Mouse (Mus musculus) spleen, postnatal 4 days (tissue): Measurements from ENCODE around the gene Tsc22d1.

Experiments used
- DNase-seq, 2 experiments: peaks; one replicate each; pipeline ENCODE4 v3.0.0; 2022; ENCODE audit warnings: low spot score in 2 of 2

Gene Tsc22d1

DNA sequence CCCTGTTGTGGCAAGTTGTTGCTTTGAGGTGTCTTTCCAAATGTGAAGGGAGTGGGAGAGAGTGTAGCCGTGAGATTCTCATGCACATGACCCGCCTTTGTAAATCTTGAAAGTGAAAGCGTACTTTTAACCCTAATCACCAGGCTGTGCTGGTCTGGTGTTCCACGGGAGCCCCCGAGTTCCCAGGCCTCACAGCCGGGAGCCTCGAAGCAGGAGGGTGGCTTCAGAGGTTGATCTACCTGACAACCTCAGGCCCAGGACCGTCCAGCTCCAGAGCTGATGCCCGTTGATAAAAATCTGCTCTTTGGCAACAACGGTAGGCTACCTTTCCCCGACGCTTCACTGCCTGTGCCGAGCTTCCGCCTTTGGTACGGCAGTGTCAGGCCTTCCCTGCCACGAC lies 72.8 kb downstream of the Tsc22d1 start:
- DNase-seq: no peak

DNA sequence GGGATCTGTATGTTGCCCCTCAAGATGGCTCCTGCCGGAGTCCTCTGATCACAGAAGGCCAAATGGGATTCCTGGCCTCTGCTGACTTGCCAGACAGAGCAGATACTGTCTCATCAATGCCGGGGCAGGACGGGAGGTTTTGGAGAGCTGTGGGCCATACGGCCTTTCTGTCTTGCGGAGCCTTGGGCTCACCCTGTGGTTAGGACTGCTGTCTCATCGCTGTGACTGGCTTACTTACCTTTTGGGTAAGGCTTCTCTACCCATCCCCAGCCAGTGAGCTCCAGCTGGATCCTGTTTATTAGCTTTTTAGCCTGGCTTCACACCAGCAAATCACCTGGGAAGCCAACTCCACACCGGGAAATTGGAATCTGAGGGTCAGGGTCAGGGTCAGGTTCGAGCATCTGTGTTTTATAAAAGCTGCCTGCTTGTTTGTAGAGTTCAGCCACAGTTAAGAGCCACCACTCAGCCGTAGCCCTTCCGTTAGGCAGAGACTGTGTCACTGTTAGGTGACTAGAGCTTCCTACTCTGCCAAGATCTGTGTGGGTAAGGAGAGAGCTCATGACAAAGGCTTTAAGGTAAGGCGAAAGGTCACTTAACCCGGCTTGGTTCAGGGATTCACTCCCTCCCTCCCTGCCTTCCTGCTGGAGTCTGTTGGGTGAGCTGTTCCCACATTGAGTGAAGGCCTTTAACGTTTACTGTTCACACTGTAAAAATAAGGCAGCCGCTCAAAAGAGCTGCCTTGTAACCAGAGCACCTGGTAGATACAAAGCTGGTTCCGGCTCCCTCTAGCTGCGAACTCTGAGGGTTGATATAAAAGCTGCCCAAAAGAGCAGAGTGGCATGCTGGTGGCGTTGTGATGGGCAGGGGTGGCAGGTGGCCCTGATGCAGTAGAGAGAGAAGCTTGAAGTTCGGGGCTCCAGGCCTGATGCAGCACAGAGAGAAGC lies 73.6 kb downstream of the Tsc22d1 start:
- DNase-seq: no peak

DNA sequence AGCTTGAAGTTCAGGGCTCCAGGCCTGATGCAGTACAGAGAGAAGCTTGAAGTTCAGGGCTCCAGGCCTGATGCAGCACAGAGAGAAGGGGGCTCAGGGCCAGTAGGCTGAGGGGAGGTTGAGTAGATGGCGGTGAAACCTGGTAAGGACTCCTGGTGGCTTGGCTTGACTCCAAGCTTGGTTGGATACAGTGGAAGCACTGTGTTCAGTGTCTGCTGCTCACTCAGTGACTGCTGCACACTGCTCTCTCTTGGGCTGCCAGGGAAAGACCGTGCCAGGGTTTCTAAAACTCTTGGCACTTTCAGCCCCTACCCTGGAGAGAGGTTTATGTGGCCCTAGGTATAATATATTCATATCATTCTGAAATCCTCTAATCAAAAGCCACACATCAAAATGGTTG lies 74.4 kb downstream of the Tsc22d1 start:
- no peak for DNase-seq

DNA sequence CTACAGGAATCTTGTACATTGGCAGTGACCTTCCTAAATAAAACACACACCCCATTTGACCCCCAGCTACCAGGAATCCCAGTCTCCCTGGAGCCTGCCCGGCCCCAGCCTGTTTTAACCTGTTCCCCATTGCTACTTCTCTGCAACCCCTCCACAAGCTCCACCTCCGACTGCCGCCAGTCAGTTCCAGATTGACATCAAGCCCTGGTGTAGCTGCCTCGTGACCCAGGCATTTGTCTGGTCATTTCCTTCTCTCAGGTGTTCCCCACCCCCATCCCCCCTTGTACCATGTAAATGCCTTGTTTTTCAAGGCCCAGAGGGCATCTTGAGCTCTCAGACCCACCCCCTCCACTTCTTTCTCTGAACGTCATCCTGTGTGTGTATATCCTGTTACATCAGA lies 80.3 kb downstream of the Tsc22d1 start:
- DNase-seq: no peak

DNA sequence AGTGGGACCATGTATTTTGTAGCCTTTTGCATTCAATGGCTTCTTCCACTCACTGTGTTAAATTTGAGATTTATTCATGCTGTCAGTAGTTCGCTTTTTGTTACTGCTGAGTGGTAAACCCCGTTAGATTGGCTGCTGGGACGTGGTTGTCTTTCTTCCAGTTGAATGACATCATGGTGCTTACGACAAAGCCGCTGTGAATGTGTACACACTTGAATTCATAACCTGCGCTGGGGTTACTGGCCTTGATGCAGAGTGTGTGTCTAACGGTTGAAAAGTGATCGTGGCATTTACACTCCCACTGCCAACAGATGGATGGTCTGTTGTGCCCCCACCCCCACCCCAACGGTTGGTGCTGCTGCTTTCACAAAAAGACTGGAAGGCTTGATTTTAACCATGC lies 82.4 kb downstream of the Tsc22d1 start:
- DNase-seq: no peak

DNA sequence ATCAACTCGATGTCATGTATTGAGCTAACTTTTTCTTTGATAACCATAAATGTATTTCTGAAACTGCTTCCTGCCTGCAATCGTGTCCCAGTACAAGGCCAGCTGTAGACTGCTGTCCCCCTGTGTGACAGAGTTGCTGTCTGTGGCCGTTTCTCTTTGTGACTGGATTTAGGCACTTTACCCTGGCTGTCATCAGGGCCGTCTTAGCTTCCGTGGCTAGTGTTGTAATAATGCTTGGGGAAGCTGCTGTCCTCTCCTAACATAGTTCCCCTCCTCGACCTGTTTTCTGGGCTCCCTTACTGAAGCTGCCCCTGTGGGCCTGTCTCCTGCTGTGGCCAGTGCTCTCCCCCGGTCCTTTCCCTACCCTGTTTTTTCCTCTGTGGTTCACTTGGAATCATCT lies 83.4 kb downstream of the Tsc22d1 start:
- no peak for DNase-seq

DNA sequence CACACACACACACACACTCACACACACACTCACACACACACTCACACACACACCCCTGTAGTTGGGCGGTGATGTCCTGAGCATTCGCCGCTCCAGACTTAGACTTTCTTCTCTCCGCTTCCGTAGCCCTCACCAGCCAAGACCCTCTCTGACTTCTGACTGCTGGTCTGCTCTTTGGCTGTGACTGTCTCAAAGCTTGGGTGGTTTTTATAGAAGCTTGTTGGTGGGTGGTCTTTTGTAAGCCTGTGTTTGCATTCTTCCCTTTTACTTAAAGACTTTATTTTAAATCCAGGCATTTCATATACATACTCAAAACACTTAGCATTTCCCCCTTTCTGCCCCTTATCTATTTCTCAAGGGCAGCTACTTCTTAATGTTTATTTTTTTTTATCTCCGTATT lies 84.7 kb downstream of the Tsc22d1 start:
- DNase-seq: no peak

DNA sequence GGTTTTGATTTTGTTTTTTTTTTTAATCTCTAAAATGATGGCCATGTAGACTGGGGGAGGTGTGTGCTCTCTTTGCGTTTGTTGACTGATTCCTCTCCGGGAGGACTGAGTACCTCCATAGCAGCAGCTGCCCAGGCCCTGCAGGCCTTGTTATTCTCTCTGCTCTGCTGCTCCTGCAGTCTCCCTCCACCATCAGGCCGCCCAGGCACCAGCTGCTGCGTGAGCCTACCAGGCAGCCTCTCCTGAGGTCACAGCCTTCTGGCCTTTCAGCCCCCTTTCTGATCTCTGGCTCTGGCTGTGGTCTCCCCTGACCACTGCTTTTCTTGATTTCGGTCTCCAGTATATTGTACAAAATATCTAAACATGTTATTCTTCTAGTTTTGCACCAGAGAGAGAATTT lies 85.3 kb downstream of the Tsc22d1 start:
- no peak for DNase-seq

DNA sequence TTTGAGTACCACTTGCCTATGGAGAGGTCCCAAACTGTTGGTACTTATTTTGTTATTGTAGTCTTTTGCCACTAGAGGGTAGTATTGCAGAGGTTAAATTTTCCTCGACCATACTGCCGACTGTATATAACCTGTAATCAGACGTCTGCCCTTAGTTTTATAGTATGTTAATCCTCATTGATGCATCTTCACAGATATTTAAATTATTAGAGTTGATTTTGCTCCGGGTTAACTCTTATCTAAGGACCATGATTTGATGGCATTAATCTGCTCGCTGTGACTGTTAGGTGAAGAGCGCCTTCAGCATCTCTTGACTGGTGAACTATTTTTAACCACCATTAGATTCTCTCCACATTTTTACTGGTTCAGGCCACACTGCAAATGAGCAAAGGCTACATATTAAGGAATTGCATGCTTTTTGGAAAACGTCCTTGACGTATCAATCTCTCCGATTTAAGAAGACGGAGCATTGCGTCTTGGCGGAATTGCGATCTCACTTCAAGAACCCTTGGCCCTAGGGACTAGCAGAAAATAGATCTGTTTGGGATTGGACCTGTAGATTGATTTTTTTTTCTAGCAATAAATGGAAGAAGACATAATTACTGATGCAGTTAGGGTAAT lies 88.6 kb downstream of the Tsc22d1 start:
- no peak for DNase-seq

DNA sequence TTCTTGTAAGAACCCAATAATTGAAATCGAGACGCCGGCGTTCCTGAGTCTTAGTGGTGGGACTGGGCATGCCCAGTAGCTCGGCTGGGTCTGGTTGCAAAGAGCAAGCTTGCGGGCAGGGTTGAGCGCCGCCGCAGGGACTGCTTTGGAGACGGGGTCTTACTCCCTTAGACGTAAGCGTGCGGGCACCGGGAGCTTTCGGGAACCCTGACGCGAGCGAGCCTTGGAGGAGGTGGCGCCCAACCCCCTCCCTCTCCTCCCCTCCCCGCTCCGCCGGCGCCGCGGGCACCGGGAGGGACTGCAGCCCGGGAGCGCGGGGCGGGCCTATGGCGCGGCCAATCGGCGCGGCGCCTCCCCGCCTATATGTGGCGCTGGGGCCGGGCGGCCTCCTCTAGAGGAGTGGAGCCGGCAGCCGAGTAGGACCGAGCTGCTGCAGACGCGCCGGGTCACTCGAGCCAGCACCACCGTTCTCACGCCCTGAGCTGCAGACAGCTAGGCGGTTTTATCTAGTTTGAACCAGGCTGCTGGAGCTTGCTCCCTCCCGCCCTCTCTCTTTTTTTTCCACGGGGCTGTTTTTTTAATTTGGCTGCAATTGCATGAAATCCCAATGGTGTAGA lies 89.5 kb downstream of the Tsc22d1 start:
- DNase-seq: peak; percentile 94 to 96

DNA sequence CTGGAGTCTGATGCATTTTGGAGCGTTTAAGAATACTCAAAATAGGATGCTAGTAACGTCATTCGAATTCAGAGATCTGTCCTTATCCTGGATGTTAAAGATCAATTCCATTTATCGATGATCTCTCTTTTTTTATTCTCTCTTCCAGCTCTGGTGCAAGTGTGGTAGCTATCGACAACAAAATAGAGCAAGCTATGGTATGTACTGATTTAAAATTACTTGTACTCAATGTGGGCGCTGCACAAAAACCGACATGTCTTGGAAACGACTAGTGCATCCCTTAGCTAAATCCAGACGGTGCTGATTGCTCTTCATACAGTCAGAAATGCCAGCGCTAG lies 90.3 kb downstream of the Tsc22d1 start:
- DNase-seq: no peak

DNA sequence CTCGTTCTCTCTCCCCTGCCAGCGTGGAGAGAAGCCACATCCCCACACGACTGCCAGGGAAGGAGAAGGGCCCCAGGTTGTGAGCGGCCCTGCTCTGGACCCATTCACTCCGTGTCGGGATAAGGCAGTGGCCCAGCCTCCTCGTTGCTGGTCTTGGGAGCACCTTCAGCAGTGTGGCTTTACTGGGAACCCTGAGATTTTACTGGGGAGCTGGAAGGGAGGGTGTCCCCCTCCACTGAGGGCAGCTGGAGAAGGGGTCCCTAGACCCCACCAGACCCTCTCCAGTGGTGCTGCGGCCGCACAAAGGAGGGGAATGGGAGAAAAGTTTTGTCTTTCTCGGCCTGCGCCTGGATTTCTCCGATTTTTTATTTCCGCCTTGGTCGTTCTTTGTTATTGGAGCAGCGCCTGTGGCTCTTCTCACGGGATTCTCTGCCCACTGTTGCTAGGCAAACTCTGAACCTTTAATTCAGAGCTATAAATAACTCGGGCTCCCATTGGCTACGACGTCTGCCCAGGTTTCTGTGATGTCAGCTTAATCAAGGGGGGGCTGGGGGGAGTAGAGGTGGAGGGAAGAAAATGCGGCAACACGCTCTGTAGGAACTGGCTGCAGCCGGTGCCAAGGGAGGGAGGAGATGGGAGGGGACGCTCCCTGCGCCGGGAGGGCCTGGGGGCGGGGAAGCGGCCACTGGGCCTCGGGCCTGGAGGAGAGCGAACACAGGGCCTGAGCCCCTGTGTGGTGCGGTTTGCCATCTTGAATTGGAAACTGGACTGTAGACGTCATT lies 90.9 kb downstream of the Tsc22d1 start:
- DNase-seq: peak; percentile 63 to 81

DNA sequence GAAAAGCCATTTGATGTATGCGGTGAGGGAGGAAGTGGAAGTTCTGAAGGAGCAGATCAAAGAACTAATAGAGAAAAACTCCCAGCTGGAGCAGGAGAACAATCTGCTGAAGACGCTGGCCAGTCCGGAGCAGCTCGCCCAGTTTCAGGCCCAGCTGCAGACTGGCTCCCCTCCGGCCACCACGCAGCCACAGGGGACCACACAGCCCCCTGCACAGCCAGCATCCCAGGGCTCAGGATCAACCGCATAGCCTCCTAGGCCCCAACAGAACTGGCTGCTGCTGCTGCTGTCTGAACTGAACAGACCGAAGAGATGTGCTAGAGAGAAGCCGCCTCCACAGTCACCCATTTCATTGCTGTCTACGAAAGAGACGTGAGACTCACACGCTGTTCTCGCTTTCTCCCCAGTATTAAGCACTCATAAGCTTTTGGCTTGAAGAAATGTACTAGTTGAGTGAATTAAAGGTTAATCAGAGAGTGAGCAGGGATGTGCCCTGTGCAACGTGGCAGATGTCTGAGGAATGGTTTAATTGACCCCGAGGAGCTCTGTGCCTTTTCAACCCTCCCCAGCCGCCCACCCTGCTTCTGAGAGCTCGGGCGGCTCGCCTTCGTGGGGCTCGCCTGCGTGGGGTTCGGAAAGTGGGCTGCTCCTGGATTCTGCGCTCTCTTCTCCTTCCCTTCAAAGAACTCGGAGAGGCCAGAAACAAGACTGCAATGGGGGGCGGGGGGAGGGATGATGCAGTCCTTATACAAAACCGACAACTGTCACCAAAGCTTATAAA lies 91.9 kb downstream of the Tsc22d1 start:
- DNase-seq: no peak

DNA sequence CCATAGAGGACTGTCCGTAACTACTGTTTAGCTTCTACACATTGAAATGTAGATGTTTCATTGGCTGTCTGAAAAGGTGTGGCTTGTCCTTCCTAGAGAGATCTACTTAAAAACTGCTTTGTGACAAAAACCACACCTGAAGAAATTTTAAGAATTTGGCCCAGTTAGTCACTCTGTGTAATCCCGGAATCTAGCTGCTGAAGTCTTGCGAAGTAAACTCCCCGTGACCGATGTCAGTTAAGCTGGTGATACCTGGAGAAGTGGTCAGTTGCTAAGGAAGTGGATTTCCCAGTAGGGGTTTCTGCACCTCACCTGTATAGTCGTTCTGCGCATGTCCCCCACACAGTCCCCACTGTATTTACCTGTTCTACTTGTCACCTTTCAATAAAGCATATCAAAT lies 92.6 kb downstream of the Tsc22d1 start:
- no peak for DNase-seq

DNA sequence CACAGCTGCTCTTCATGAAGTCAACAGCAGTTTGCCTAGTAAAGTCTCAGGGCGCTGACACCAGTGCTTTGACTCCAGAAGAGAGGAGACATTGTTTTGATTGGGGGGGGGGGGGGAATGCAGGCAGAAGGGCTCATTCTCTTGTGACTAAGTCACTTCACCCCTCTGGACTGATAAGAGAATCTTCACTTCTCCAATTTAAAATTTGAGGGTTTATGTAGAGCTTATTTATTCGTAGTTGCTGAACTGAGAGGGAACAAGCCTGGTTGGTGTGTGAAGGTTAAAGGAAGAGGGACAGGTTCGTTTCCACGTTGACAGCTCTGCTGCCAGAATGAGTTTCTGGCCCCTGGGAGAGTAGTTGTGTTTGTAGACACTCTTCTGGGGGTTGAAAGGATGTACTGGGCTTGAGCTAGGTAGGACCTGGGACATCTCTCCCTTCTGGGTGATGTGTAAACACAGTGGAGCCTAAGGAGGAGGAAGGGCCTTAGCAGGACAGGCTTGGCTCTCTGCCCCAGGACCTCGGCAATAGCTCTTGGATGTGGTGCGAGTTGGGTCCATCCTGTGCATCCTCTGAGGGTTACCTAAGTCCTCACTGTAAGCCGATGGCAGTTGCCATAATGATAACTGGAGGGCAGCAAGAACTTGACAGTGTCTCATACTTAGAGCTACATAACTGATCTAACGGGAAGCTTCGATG lies 93.2 kb downstream of the Tsc22d1 start:
- no peak for DNase-seq

DNA sequence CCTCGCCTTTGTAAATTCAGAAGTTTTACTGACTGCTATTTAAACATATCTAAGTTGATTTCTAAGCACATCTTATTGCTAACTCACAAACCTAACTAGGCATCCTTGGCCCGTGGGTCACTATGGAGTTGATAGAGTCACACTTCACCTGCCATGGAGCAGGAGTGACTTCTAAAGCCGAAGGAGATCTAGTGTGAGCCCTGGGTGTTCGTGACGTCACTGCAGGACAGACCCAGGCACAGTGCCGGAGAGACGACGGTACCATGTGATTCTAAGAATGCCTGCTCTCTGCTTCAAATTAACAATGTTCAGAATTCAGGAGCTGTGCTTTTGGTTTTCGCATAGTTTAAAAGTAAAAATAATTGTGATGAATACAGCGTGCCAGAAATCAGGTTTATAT lies 93.9 kb downstream of the Tsc22d1 start:
- DNase-seq: no peak

DNA sequence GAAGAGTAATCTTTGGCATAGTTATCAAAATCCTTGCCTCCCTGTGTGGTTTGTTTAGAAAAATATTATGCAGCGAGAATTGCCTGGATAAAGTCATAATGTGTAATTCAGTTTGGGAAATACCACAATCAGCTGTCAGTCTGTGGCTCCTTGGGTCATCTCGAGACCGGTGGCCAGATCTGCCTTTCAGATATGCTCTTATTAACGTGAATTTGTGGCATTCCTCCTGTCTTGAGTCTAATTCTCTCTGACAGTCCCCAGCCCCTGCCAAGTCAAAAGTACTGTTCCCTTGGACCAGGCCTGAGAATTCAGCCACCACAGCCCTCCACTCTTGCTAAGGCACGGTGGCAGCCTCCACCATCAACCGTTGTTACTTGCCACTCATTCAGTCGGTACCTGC lies 97.2 kb downstream of the Tsc22d1 start:
- no peak for DNase-seq

DNA sequence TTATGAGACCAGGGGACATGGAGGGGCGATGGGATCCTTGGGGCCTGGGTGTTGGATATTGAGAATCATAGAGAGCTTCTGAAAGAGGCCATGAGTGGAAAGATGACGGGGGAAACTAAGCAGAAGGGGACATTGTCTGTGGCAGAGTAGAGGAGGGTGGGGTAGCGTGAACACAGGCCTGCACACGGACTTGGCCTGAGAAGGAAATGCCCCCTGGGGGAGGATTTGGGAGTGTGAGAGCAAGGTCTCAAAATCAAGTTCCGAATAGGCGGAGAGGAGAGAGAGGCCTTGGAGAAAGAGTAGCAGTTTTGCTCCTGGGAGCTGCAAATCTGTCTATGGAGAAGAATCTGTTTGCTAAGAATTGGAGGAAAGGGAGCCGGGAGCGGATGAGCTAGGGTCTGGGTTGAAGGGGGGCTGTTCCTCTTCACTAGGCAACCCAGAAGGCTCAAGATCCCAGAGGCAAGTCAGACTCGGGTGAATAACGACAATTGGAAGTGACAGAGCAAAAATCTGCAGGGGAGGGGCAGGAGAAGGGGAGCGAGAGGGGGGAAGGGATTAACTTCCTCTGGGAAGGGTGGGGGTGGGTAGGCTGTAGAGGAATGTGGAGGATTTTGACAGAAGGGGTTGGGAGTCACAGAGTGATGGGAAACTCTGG lies 98.8 kb downstream of the Tsc22d1 start:
- DNase-seq: no peak

DNA sequence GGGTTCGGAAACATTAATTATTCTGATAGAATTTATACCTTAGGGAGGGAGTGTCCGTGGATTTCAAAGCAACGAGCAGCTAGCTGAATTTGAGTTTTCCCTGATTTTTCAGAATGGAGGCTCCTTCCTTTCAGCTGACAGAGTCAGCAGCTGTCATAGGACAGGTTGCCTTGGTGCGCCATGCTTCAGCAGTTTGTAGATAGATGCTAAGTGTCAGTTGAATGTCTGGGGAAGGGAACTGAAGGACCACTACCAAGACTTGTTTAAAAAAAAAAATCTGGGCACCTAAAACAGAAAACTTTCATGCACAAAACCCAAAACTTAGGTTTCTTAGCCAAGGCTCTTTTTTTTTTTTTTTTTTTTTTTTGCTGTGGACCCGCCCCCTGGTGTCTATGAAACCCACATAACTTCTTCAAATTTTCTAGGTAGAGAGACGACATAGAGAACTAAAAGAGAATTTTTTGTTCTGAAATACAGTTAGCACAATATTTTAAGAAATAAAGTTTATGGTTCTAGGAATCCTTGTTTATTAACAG lies 99.4 kb downstream of the Tsc22d1 start:
- no peak for DNase-seq

DNA sequence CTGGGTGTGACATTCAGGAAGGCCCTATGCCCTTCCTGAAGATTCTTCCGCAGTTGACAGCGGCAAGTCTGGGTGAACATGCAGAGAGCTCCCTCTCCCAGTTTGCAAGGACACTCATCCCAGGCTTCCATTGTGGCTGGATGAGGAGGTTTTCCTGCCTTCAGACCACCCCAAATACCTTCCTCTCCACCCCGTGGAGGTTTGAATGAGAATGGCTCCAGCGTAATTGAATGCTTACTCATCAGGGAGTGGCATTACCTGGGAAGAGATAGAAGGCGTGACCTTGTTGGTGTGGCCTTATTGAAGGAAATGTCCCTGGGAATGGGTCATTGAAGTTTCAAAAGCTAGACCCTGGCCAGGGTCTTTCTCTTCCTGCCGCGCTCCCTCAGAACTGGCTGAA lies 100.9 kb downstream of the Tsc22d1 start:
- DNase-seq: no peak
